Mouse (Mus musculus) thymus, postnatal 25 days (tissue): Measurements from ENCODE around the gene Plxna2.

Experiments
- DNase-seq: peaks from one replicate; pipeline ENCODE4 v3.0.0; 2022

The Plxna2 gene

GRCm38 (mm10) chr1:194836182-194836581 lies 218.2 kb downstream of the Plxna2 start:
- no peak for DNase-seq

- no peak for DNase-seq
These were observed 218.7 kb downstream of the Plxna2 start for GRCm38 (mm10) chr1:194836671-194837070.

- no peak for DNase-seq
These were observed 221.4 kb downstream of the Plxna2 start for GRCm38 (mm10) chr1:194839230-194839910.

- DNase-seq, result no peak
These were observed 225.0 kb downstream of the Plxna2 start for GRCm38 (mm10) chr1:194843020-194843419.

- DNase-seq, result no peak
These were observed 229.0 kb downstream of the Plxna2 start for GRCm38 (mm10) chr1:194847014-194847413.

- no peak for DNase-seq
These were observed 233.4 kb downstream of the Plxna2 start for GRCm38 (mm10) chr1:194851242-194852064.

- no peak for DNase-seq
These were observed 234.0 kb downstream of the Plxna2 start for GRCm38 (mm10) chr1:194852065-194852358.
